Mouse (Mus musculus) liver, embryonic 11.5 days (tissue): ENCODE results near the gene Olfr1427. TPM values are rescaled to one million over a fixed set of nuclear protein-coding genes. Genes with fewer than 3 reads are reported as not detected.
"Not testable (repeated sequence)": the region's sequence is repeated elsewhere in the genome, so short reads cannot be mapped to it uniquely, and the experiment has no call there.

Experiments
- ATAC-seq: fragments of 200-750 bp; cut with Nextera tagmentation; replicated peaks from 2 replicates; pipeline ENCODE4 v1.8.0; 2017; ENCODE audit warnings: moderate number of reproducible peaks, mild to moderate bottlenecking, moderate TSS enrichment, moderate library complexity; ENCODE audit not compliant: low FRiP score
- DNase-seq: peaks from one replicate; pipeline ENCODE4 v3.0.0-alpha.2; 2017; ENCODE audit warnings: low spot score
- H3K27ac ChIP-seq: fragments of 300-500 bp; sonication (generic); 2 replicates; pipeline ENCODE4 v1.5.1; 2014; ENCODE audit warnings: mild to moderate bottlenecking, low read depth, low read length, control low read depth
- H3K27me3 ChIP-seq: fragments of 300-500 bp; sonication (generic); replicated peaks from 2 replicates; pipeline ENCODE4 v1.6.1; 2014; ENCODE audit warnings: low read length, mixed read lengths; ENCODE audit not compliant: control insufficient read depth, insufficient read depth
- H3K36me3 ChIP-seq: fragments of 300-500 bp; sonication (generic); 2 replicates; pipeline ENCODE4 v1.6.1; 2014; ENCODE audit warnings: mild to moderate bottlenecking, low read length, moderate library complexity, mixed read lengths; ENCODE audit not compliant: control insufficient read depth, insufficient read depth
- H3K4me1 ChIP-seq: fragments of 300-500 bp; sonication (generic); replicated peaks from 2 replicates; pipeline ENCODE4 v1.6.1; 2014; ENCODE audit warnings: low read length, mixed read lengths; ENCODE audit not compliant: control insufficient read depth, insufficient read depth
- H3K4me2 ChIP-seq: fragments of 300-500 bp; sonication (generic); 2 replicates; pipeline ENCODE4 v1.6.1; 2014; ENCODE audit warnings: mild to moderate bottlenecking, control low read depth, moderate library complexity
- H3K4me3 ChIP-seq: fragments of 300-500 bp; sonication (generic); 2 replicates; pipeline ENCODE4 v1.5.1; 2014; ENCODE audit warnings: low read depth, low read length, control low read depth
- H3K9ac ChIP-seq: fragments of 300-500 bp; sonication (generic); 2 replicates; pipeline ENCODE4 v1.6.1; 2014; ENCODE audit warnings: low read depth, low read length, control low read depth
- H3K9me3 ChIP-seq: fragments of 300-500 bp; sonication (generic); 2 replicates; pipeline ENCODE4 v1.6.1; 2016; ENCODE audit warnings: low read length, inconsistent platforms, mixed read lengths; ENCODE audit not compliant: control insufficient read depth
- WGBS: fragments of 180-500 bp; shearing (Covaris S2); extraction: QIAGEN DNeasy Blood & Tissue Kit; methylation state at CpG from one replicate; pipeline ENCODE4 v1.1.7; 2014; 5-methylcytosine and 5-hydroxymethylcytosine counted together
- polyA plus RNA-seq: library from polyadenylated mRNA; unstranded; fragments of >200 nt; fragmentation: Nextera tagmentation; extraction: Ambion mirVana; gene quantifications from 2 replicates; pipeline ENCODE4 v1.2.1, GENCODE M21; 2014

Olfr1427 gene
- polyA plus RNA-seq, 1 experiment from 2014 or later, result not detected

- Histone ChIP-seq H3K27me3 (no peaks in the 10 kb centered on the region), H3K9me3 (no peaks in the 10 kb centered on the region), H3K4me2 (no peak within 1 kb of the TSS), H3K27ac (no peak within 1 kb of the TSS), H3K4me3 (no peak within 1 kb of the TSS), H3K4me1 (no peaks in the 10 kb centered on the region), H3K36me3 (no peaks in the 10 kb centered on the region), H3K9ac (no peak within 1 kb of the TSS)
- 76% methylated on average over 1 of the region's 1 CpGs for WGBS
- no peak for DNase-seq
- no peak for ATAC-seq
Measured at GRCm38 (mm10) chr19:12091913-12092312, 11.2 kb downstream of the Olfr1427 start, which contains the start of gene Olfr1426. Gene Olfr1426, minus strand, starts transcription at chr19:12092013.

GRCm38 (mm10) chr19:12077631-12078030 lies 25.5 kb downstream of the Olfr1427 start, which contains the start of gene Olfr1425:
Gene Olfr1425, minus strand, starts transcription at chr19:12077731.
- not testable (repeated sequence) for H3K4me1 ChIP-seq, H3K27ac ChIP-seq, ATAC-seq, H3K4me3 ChIP-seq, DNase-seq, H3K9ac ChIP-seq, H3K9me3 ChIP-seq, H3K36me3 ChIP-seq, H3K4me2 ChIP-seq, H3K27me3 ChIP-seq
- WGBS, result 83% methylated on average over 4 of the region's 4 CpGs

GRCm38 (mm10) chr19:12069546-12069945 lies 33.6 kb downstream of the Olfr1427 start:
- WGBS, result 68% methylated on average over 1 of the region's 1 CpGs
- not testable (repeated sequence) for H3K4me3 ChIP-seq, ATAC-seq, H3K27ac ChIP-seq, H3K9ac ChIP-seq, H3K4me1 ChIP-seq, DNase-seq, H3K9me3 ChIP-seq, H3K36me3 ChIP-seq, H3K27me3 ChIP-seq, H3K4me2 ChIP-seq

GRCm38 (mm10) chr19:12067806-12068205 lies 35.3 kb downstream of the Olfr1427 start:
- not testable (repeated sequence) for DNase-seq, H3K4me2 ChIP-seq, H3K4me1 ChIP-seq, ATAC-seq, H3K27me3 ChIP-seq, H3K36me3 ChIP-seq, H3K27ac ChIP-seq, H3K4me3 ChIP-seq, H3K9me3 ChIP-seq, H3K9ac ChIP-seq
- 73% methylated on average over 1 of the region's 1 CpGs for WGBS

- DNase-seq, result not testable (repeated sequence)
- WGBS, result 90% methylated on average over 1 of the region's 1 CpGs
Measured at GRCm38 (mm10) chr19:12062582-12062981, 40.6 kb downstream of the Olfr1427 start, which contains the start of gene Olfr1424. Gene Olfr1424, minus strand, starts transcription at chr19:12062682.

More at GRCm38 (mm10) chr19:12062582-12062981, 40.6 kb downstream of the Olfr1427 start, which contains the start of gene Olfr1424:
- not testable (repeated sequence) for H3K4me1 ChIP-seq, H3K27me3 ChIP-seq, ATAC-seq, H3K4me3 ChIP-seq, H3K9ac ChIP-seq, H3K36me3 ChIP-seq, H3K27ac ChIP-seq, H3K9me3 ChIP-seq, H3K4me2 ChIP-seq

Other genes with a start within 250 kb of the Olfr1427 start
- gene Olfr1418, start 242.3 kb downstream of the Olfr1427 start, polyA plus RNA-seq, result not detected in 2 replicates
- gene Olfr1419, start 228.2 kb downstream of the Olfr1427 start, polyA plus RNA-seq, result not detected in 2 replicates
- gene Olfr1420, start 216.8 kb downstream of the Olfr1427 start, polyA plus RNA-seq, result 0.14 TPM in 1 of 2 replicates, not detected in the other
- gene Patl1, start 190.9 kb downstream of the Olfr1427 start, polyA plus RNA-seq, result 21.7 and 24.3 TPM in 2 replicates
- 5.2 and 6.8 TPM in 2 replicates for gene Osbp, start 137.4 kb downstream of the Olfr1427 start, polyA plus RNA-seq
- gene Olfr1423, start 62.0 kb downstream of the Olfr1427 start, polyA plus RNA-seq, result 0.03 and 0.06 TPM in 2 replicates
- 0.17 TPM in 1 of 2 replicates, not detected in the other for gene Olfr1424, start 40.7 kb downstream of the Olfr1427 start, polyA plus RNA-seq
- gene Olfr1425, start 25.6 kb downstream of the Olfr1427 start, polyA plus RNA-seq, result not detected in 2 replicates
- not detected in 2 replicates for gene Olfr1426, start 11.3 kb downstream of the Olfr1427 start, polyA plus RNA-seq
- not detected in 2 replicates for gene Olfr1428, start 12.6 kb upstream of the Olfr1427 start, polyA plus RNA-seq
- gene Olfr76, start 19.9 kb upstream of the Olfr1427 start, polyA plus RNA-seq, result 0.05 TPM in 1 of 2 replicates, not detected in the other
- gene Olfr1555-ps1, start 66.8 kb upstream of the Olfr1427 start, polyA plus RNA-seq, result not detected in 2 replicates
- not detected in 2 replicates for gene Olfr1431, start 97.3 kb upstream of the Olfr1427 start, polyA plus RNA-seq
- not detected in 2 replicates for gene Olfr1432, start 129.3 kb upstream of the Olfr1427 start, polyA plus RNA-seq
- gene Olfr262, start 138.3 kb upstream of the Olfr1427 start, polyA plus RNA-seq, result not detected in 2 replicates
- gene Olfr235, start 157.7 kb upstream of the Olfr1427 start, polyA plus RNA-seq, result not detected in 2 replicates
- not detected in 2 replicates for gene Olfr1434, start 176.5 kb upstream of the Olfr1427 start, polyA plus RNA-seq
- not detected in 2 replicates for gene Olfr1436, start 195.8 kb upstream of the Olfr1427 start, polyA plus RNA-seq
- not detected in 2 replicates for gene Olfr1437, start 221.8 kb upstream of the Olfr1427 start, polyA plus RNA-seq
- gene Olfr1438-ps1, start 232.6 kb upstream of the Olfr1427 start, polyA plus RNA-seq, result not detected in 2 replicates